Mouse (Mus musculus) kidney, embryonic 14.5 days (tissue): ENCODE results near the gene Lce6a. TPM values are rescaled to one million over a fixed set of nuclear protein-coding genes. Genes with fewer than 3 reads are reported as not detected.

Experiments used
- ATAC-seq: fragments of 200-750 bp; cut with Nextera tagmentation; 2 replicates; pipeline ENCODE4 v1.8.0; 2017; ENCODE audit warnings: moderate number of reproducible peaks, mild to moderate bottlenecking, moderate TSS enrichment, moderate library complexity; ENCODE audit not compliant: low FRiP score, low TSS enrichment
- H3K27ac ChIP-seq: fragments of 300-500 bp; sonication (generic); 2 replicates; pipeline ENCODE4 v1.5.1; 2014; ENCODE audit warnings: low read depth, mild to moderate bottlenecking, low read length, moderate library complexity, mixed read lengths
- H3K27me3 ChIP-seq: fragments of 300-500 bp; sonication (generic); 2 replicates; pipeline ENCODE4 v1.6.1; 2014; ENCODE audit warnings: mild to moderate bottlenecking, low read length; ENCODE audit not compliant: control insufficient read depth, insufficient read depth
- H3K36me3 ChIP-seq: fragments of 300-500 bp; sonication (generic); 2 replicates; pipeline ENCODE4 v1.6.1; 2014; ENCODE audit warnings: low read length, mixed read lengths; ENCODE audit not compliant: control insufficient read depth, insufficient read depth
- H3K4me1 ChIP-seq: fragments of 300-500 bp; sonication (generic); 2 replicates; pipeline ENCODE4 v1.6.1; 2014; ENCODE audit warnings: low read length, mixed read lengths; ENCODE audit not compliant: control insufficient read depth, insufficient read depth
- H3K4me2 ChIP-seq: fragments of 300-500 bp; sonication (generic); replicated peaks from 2 replicates; pipeline ENCODE4 v1.6.1; 2014; ENCODE audit warnings: low read depth, mild to moderate bottlenecking, low read length
- H3K4me3 ChIP-seq: fragments of 300-500 bp; sonication (generic); 2 replicates; pipeline ENCODE4 v1.5.1; 2014; ENCODE audit warnings: mild to moderate bottlenecking, low read length
- H3K9ac ChIP-seq: fragments of 300-500 bp; sonication (generic); 2 replicates; pipeline ENCODE4 v1.6.1; 2014; ENCODE audit warnings: low read depth, mild to moderate bottlenecking, low read length, moderate library complexity
- H3K9me3 ChIP-seq: fragments of 300-500 bp; sonication (generic); 2 replicates; pipeline ENCODE4 v1.6.1; 2016; ENCODE audit warnings: low read length; ENCODE audit not compliant: control insufficient read depth
- WGBS: fragments of 180-500 bp; shearing (Covaris S2); extraction: QIAGEN DNeasy Blood & Tissue Kit; methylation state at CpG from one replicate; pipeline ENCODE4 v1.1.7; 2014; 5-methylcytosine and 5-hydroxymethylcytosine counted together
- polyA plus RNA-seq: library from polyadenylated mRNA; unstranded; fragments of >200 nt; fragmentation: Nextera tagmentation; extraction: Ambion mirVana; gene quantifications from 2 replicates; pipeline ENCODE4 v1.2.1, GENCODE M21; 2014

The Lce6a gene
- not detected in 2 replicates for polyA plus RNA-seq

DNA sequence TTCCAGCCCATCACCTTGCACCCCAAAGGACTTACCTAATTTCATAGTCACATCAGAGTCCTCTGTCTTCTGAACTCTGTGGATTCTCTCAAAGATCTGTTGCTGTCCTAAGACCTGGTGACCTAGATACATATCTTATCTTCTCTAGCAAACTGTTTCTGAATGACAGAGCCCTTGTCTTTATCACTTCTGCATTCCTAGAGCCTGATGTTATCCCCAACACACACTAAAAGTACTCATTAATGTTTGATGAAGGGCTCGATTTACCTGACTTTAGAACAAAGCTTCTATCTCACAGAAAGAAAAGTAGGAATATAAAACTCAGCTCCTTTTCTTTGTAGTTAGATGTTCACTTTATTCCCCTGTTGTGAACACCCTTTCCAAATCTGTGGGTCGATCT, at the start of gene Lce6a:
Lce6a (minus strand) TSS at position 101 of the 400 bp plus-strand sequence.
- no peak within 1 kb of the TSS for H3K9ac ChIP-seq
- no peaks in the 10 kb centered on the region for H3K27me3 ChIP-seq
- WGBS = 74% methylated on average over 2 of the region's 2 CpGs
- no peak within 1 kb of the TSS for H3K4me2 ChIP-seq
- H3K4me3 ChIP-seq = no peak within 1 kb of the TSS
- H3K27ac ChIP-seq = no peak within 1 kb of the TSS
- no peaks in the 10 kb centered on the region for H3K4me1 ChIP-seq
- no peaks in the 10 kb centered on the region for H3K36me3 ChIP-seq
- no peak for ATAC-seq
- no peaks in the 10 kb centered on the region for H3K9me3 ChIP-seq

GRCm38 (mm10) chr3:92670215-92670614, 48.8 kb upstream of the Lce6a start, which contains the start of gene Lce1a2:
Lce1a2 (minus strand) TSS chr3:92670315.
- Histone ChIP-seq H3K4me1 (no peaks in the 10 kb centered on the region), H3K9me3 (no peaks in the 10 kb centered on the region), H3K27ac (no peak within 1 kb of the TSS), H3K9ac (no peak within 1 kb of the TSS), H3K4me2 (no peak within 1 kb of the TSS), H3K36me3 (no peaks in the 10 kb centered on the region), H3K27me3 (no peaks in the 10 kb centered on the region), H3K4me3 (no peak within 1 kb of the TSS)
- ATAC-seq = no peak

DNA sequence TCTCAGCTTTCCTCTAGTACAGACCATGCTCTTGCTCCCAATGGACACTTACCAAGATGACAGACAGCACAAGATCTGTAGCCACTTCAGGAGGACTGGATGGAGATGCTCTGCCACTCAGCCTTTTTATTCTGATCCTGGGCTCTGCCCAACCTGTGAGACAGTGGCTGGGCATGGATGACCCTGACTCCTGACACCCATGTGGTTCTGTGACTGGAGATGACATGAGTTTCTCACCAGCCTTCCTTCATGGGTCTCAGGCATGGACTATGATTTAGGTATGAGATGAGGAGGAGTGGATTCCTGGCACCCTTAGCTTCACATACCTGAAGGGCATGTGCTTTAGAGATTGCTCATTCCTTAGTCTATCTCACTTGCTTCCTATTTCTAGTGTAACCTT, 35.4 kb upstream of the Lce6a start, which contains the start of gene Lce1b:
Lce1b (minus strand) TSS at position 101 of the 400 bp plus-strand sequence.
- ATAC-seq = no peak

GRCm38 (mm10) chr3:92648207-92648606, 26.7 kb upstream of the Lce6a start, which contains the start of gene Lce1a1:
Lce1a1 (minus strand) TSS chr3:92648307.
- H3K27me3 ChIP-seq = no peaks in the 10 kb centered on the region
- H3K9me3 ChIP-seq = no peaks in the 10 kb centered on the region
- no peak within 1 kb of the TSS for H3K27ac ChIP-seq
- H3K4me2 ChIP-seq = no peak within 1 kb of the TSS
- H3K4me3 ChIP-seq = no peak within 1 kb of the TSS
- H3K9ac ChIP-seq = no peak within 1 kb of the TSS
- WGBS = 90% methylated on average over 1 of the region's 1 CpGs
- no peaks in the 10 kb centered on the region for H3K4me1 ChIP-seq
- no peaks in the 10 kb centered on the region for H3K36me3 ChIP-seq
- ATAC-seq = no peak

More for the DNA sequence above, 35.4 kb upstream of the Lce6a start, which contains the start of gene Lce1b:
- H3K36me3 ChIP-seq = no peaks in the 10 kb centered on the region
- no peak within 1 kb of the TSS for H3K9ac ChIP-seq
- H3K4me1 ChIP-seq = no peaks in the 10 kb centered on the region
- no peak within 1 kb of the TSS for H3K4me2 ChIP-seq
- no peaks in the 10 kb centered on the region for H3K27me3 ChIP-seq
- no peak within 1 kb of the TSS for H3K4me3 ChIP-seq
- no peak within 1 kb of the TSS for H3K27ac ChIP-seq
- H3K9me3 ChIP-seq = no peaks in the 10 kb centered on the region

DNA sequence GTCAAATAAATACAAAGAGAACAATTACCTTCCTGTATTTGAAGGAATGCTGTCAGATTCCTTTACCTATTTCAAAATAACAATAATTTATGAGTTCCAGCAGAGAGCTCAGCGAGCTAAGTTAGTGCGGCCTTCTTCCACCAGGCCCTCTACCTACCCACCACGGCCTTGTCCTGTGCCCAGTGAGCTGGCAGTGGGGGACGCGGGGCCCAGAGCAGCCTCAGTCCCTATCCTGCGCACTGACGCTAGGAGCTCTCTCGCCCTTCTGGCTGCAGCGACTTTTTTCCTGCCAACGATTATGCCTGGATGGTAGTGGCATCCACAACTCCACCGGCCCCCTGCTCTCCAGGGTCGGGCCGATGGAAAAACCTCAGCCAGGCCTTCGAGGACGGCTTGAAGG, 18.4 kb upstream of the Lce6a start:
- Histone ChIP-seq H3K9me3 (no peaks in the 10 kb centered on the region), H3K4me1 (no peaks in the 10 kb centered on the region), H3K9ac (no peak overlapping the region), H3K36me3 (no peaks in the 10 kb centered on the region), H3K4me3 (no peak overlapping the region), H3K4me2 (no peak overlapping the region), H3K27me3 (no peaks in the 10 kb centered on the region), H3K27ac (no peak overlapping the region)
- WGBS = 93% methylated on average over 15 of the region's 15 CpGs
- no peak for ATAC-seq

- no peaks in the 10 kb centered on the region for H3K9me3 ChIP-seq
- ATAC-seq = no peak
- H3K27ac ChIP-seq = no peak overlapping the region
- no peaks in the 10 kb centered on the region for H3K36me3 ChIP-seq
- no peak overlapping the region for H3K4me2 ChIP-seq
- no peak overlapping the region for H3K9ac ChIP-seq
- H3K4me1 ChIP-seq = no peaks in the 10 kb centered on the region
- H3K4me3 ChIP-seq = no peak overlapping the region
- no peaks in the 10 kb centered on the region for H3K27me3 ChIP-seq
- WGBS = 75% methylated on average over 3 of the region's 3 CpGs
Measured at GRCm38 (mm10) chr3:92638653-92638991, 17.2 kb upstream of the Lce6a start.

- H3K27me3 ChIP-seq = no peaks in the 10 kb centered on the region
- no peak for ATAC-seq
- 48% methylated on average over 1 of the region's 1 CpGs for WGBS
Measured at GRCm38 (mm10) chr3:92637745-92638652, 16.5 kb upstream of the Lce6a start.

DNA sequence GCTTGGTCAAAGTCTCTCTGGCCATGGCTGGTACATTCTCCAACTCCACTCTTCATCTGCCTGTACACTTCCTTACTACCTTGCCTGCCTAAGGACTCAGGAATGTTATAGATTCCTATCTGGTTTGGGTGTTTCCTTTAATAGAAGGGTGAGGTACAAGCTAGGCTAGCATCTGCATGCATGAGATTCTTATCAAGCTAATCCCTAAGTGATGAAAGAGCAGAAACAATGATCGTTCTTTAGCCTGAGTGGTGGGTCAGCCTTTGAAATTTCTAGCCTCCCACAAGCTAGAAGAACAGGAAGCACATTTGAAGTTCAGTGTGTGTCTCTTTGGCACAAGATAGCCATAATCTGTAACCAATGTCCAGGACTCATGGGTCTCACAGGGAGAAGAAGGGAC, 11.7 kb downstream of the Lce6a start:
- Histone ChIP-seq H3K27me3 (no peaks in the 10 kb centered on the region), H3K9me3 (no peaks in the 10 kb centered on the region), H3K9ac (no peak overlapping the region), H3K4me3 (no peak overlapping the region), H3K36me3 (no peaks in the 10 kb centered on the region), H3K27ac (no peak overlapping the region), H3K4me2 (no peak overlapping the region), H3K4me1 (no peaks in the 10 kb centered on the region)
- ATAC-seq = no peak
- WGBS = 57% methylated on average over 1 of the region's 1 CpGs

More at GRCm38 (mm10) chr3:92637745-92638652, 16.5 kb upstream of the Lce6a start:
- no peak overlapping the region for H3K9ac ChIP-seq
- no peak overlapping the region for H3K4me3 ChIP-seq
- no peaks in the 10 kb centered on the region for H3K36me3 ChIP-seq
- H3K27ac ChIP-seq = no peak overlapping the region
- H3K9me3 ChIP-seq = no peaks in the 10 kb centered on the region
- H3K4me2 ChIP-seq = no peak overlapping the region
- no peaks in the 10 kb centered on the region for H3K4me1 ChIP-seq

GRCm38 (mm10) chr3:92607392-92607791, 14.1 kb downstream of the Lce6a start, which contains the start of gene 2210017I01Rik:
2210017I01Rik (minus strand) TSS chr3:92607492.
- no peaks in the 10 kb centered on the region for H3K4me1 ChIP-seq
- ATAC-seq = no peak
- no peaks in the 10 kb centered on the region for H3K27me3 ChIP-seq
- no peaks in the 10 kb centered on the region for H3K9me3 ChIP-seq
- H3K36me3 ChIP-seq = no peaks in the 10 kb centered on the region
- H3K4me2 ChIP-seq = no peak within 1 kb of the TSS
- H3K27ac ChIP-seq = no peak within 1 kb of the TSS
- no peak within 1 kb of the TSS for H3K4me3 ChIP-seq
- no peak within 1 kb of the TSS for H3K9ac ChIP-seq
